Mouse (Mus musculus) frontal cortex, postnatal 25 days (tissue): ENCODE data around the gene D930020B18Rik.

Experiments used
- DNase-seq, 2 experiments: peaks; one replicate each; pipeline ENCODE4 v3.0.0; 2022; ENCODE audit warnings: low spot score in 2 of 2

Gene D930020B18Rik

GRCm38 (mm10) chr10:121639573-121639972, 1.8 kb upstream of the D930020B18Rik start:
- no peak for DNase-seq

GRCm38 (mm10) chr10:121640150-121640930, 1.0 kb upstream of the D930020B18Rik start:
- DNase-seq: no peak

GRCm38 (mm10) chr10:121640944-121641271, 480 bp upstream of the D930020B18Rik start:
- no peak for DNase-seq

GRCm38 (mm10) chr10:121642054-121642947, 913 bp downstream of the D930020B18Rik start:
- DNase-seq: no peak

- no peak for DNase-seq
Measured at GRCm38 (mm10) chr10:121646294-121646693, 4.9 kb downstream of the D930020B18Rik start.

GRCm38 (mm10) chr10:121653079-121653478, 11.7 kb downstream of the D930020B18Rik start:
- no peak for DNase-seq

- DNase-seq: no peak
Measured at GRCm38 (mm10) chr10:121655907-121656306, 14.5 kb downstream of the D930020B18Rik start.

- no peak for DNase-seq
Measured at GRCm38 (mm10) chr10:121662711-121663110, 21.3 kb downstream of the D930020B18Rik start.

GRCm38 (mm10) chr10:121663599-121663998, 22.2 kb downstream of the D930020B18Rik start:
- DNase-seq: no peak

- no peak for DNase-seq
Measured at GRCm38 (mm10) chr10:121665631-121666145, 24.3 kb downstream of the D930020B18Rik start.

- DNase-seq: no peak
Measured at GRCm38 (mm10) chr10:121669103-121669502, 27.7 kb downstream of the D930020B18Rik start.

- no peak for DNase-seq
Measured at GRCm38 (mm10) chr10:121677019-121677418, 35.6 kb downstream of the D930020B18Rik start.

GRCm38 (mm10) chr10:121680902-121681301, 39.5 kb downstream of the D930020B18Rik start:
- no peak for DNase-seq

- no peak for DNase-seq
Measured at GRCm38 (mm10) chr10:121682539-121682938, 41.2 kb downstream of the D930020B18Rik start.

- no peak for DNase-seq
Measured at GRCm38 (mm10) chr10:121686153-121686660, 44.8 kb downstream of the D930020B18Rik start.

- no peak for DNase-seq
Measured at GRCm38 (mm10) chr10:121687511-121687910, 46.1 kb downstream of the D930020B18Rik start.

- peak; percentile 25 to 65 for DNase-seq
Measured at GRCm38 (mm10) chr10:121689591-121690314, 48.4 kb downstream of the D930020B18Rik start.

GRCm38 (mm10) chr10:121692944-121693579, 51.7 kb downstream of the D930020B18Rik start:
- no peak for DNase-seq

- DNase-seq: no peak
Measured at GRCm38 (mm10) chr10:121694567-121694966, 53.2 kb downstream of the D930020B18Rik start.

GRCm38 (mm10) chr10:121701296-121702248, 60.2 kb downstream of the D930020B18Rik start:
- peak in 1 of 2 experiments; percentile 11 for DNase-seq
